Mouse (Mus musculus) liver, embryonic 14.5 days (tissue): ENCODE results near the gene Dll3. TPM values are rescaled to one million over a fixed set of nuclear protein-coding genes. Genes with fewer than 3 reads are reported as not detected.

Experiments used
- ATAC-seq: fragments of 200-750 bp; cut with Nextera tagmentation; 2 replicates; pipeline ENCODE4 v1.8.0; 2017; ENCODE audit warnings: moderate number of reproducible peaks, mild to moderate bottlenecking, moderate library complexity; ENCODE audit not compliant: insufficient read depth
- DNase-seq, 3 experiments: peaks; one replicate each; pipeline ENCODE4 v3.0.0-alpha.2; 2012 to 2013; ENCODE audit warnings: low read depth in 3 of 3, low spot score in 3 of 3
- H3K27ac ChIP-seq: fragments of 300-500 bp; sonication (generic); 2 replicates; pipeline ENCODE4 v1.5.1; 2014; ENCODE audit warnings: moderate library complexity, mild to moderate bottlenecking, control low read depth, inconsistent platforms
- H3K27me3 ChIP-seq: fragments of 300-500 bp; sonication (generic); 2 replicates; pipeline ENCODE4 v1.6.1; 2014; ENCODE audit warnings: mild to moderate bottlenecking, low read length, moderate library complexity; ENCODE audit not compliant: control insufficient read depth, insufficient read depth
- H3K36me3 ChIP-seq: fragments of 300-500 bp; sonication (generic); replicated peaks from 2 replicates; pipeline ENCODE4 v1.6.1; 2014; ENCODE audit warnings: low read depth; ENCODE audit not compliant: control insufficient read depth, insufficient read depth
- H3K4me1 ChIP-seq, 2 experiments: fragments of 200-500 bp in 1 of 2; fragments of 300-500 bp in 1 of 2; sonication (generic) in 1 of 2; replicated peaks; 2 replicates each; pipeline ENCODE4 v1.6.1; 2012 to 2014; ENCODE audit warnings: antibody characterized with exemption in 1 of 2, inconsistent platforms in 1 of 2, low read length in 1 of 2; ENCODE audit not compliant: control insufficient read depth in 2 of 2, insufficient read depth in 2 of 2
- H3K4me2 ChIP-seq: fragments of 300-500 bp; sonication (generic); 2 replicates; pipeline ENCODE4 v1.6.1; 2014; ENCODE audit warnings: low read depth, mild to moderate bottlenecking, control low read depth, moderate library complexity
- H3K4me3 ChIP-seq, 2 experiments: fragments of 200-500 bp in 1 of 2; fragments of 300-500 bp in 1 of 2; sonication (generic) in 1 of 2; 2 replicates each; pipeline ENCODE4 v1.5.1; 2012 to 2014; ENCODE audit warnings: low read depth in 2 of 2, low read length in 2 of 2, mild to moderate bottlenecking in 2 of 2, control low read depth in 1 of 2, inconsistent platforms in 1 of 2, moderate library complexity in 1 of 2; ENCODE audit not compliant: insufficient read depth in 1 of 2
- H3K9ac ChIP-seq: fragments of 300-500 bp; sonication (generic); replicated peaks from 2 replicates; pipeline ENCODE4 v1.6.1; 2014; ENCODE audit warnings: mild to moderate bottlenecking, control low read depth, moderate library complexity
- H3K9me3 ChIP-seq: fragments of 300-500 bp; sonication (generic); 2 replicates; pipeline ENCODE4 v1.6.1; 2016; ENCODE audit warnings: low read length, mixed read lengths; ENCODE audit not compliant: control insufficient read depth
- CTCF ChIP-seq: IDR thresholded peaks from 2 replicates; pipeline ENCODE4 v1.5.1; 2016; ENCODE audit warnings: antibody characterized with exemption, low read depth, control low read depth
- EP300 ChIP-seq: IDR thresholded peaks from 2 replicates; pipeline ENCODE4 v1.6.1; 2016; ENCODE audit warnings: antibody characterized with exemption, low read depth
- WGBS: fragments of 180-500 bp; shearing (Covaris S2); extraction: QIAGEN DNeasy Blood & Tissue Kit; methylation state at CpG from one replicate; pipeline ENCODE4 v1.1.7; 2014; ENCODE audit not compliant: insufficient replicate concordance; 5-methylcytosine and 5-hydroxymethylcytosine counted together
- polyA plus RNA-seq, 2 experiments: library from polyadenylated mRNA; depleted of rRNA in 1 of 2; stranded (reverse) in 1 of 2; unstranded in 1 of 2; fragments of >200 nt; fragmentation: Nextera tagmentation in 1 of 2; extraction: Ambion mirVana in 1 of 2; gene quantifications; 2 replicates each; pipeline versions ENCODE4 v1.2.1 to v1.2.3; 2012 to 2014

Dll3 gene
- polyA plus RNA-seq, 2 experiments, result 0.03 TPM; not detected in 1

DNA sequence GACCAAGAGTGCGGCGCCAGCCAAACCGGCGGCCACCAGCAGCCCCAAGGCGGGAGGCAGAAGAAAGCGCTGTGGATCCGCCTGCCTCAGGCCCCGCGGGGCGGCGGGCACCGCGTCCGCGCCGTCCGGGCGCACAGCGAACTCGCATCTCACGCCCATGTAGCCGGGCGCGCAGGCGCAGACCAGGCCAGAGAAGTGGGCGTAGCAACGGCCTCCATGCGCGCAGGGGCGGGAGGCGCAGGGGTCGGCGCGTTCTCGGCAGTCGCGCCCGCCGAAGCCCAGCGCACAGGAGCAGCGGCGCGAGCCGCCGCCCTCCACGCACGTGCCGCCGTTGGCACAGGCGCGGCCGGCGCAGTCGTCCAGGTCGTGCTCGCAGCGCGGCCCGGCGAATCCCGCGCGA is 7.6 kb downstream of the Dll3 start:
- H3K4me2 ChIP-seq, result peak overlapping the region; percentile 57
- H3K36me3 ChIP-seq, result no peaks in the 10 kb centered on the region
- no peak overlapping the region for H3K27ac ChIP-seq
- peak; percentile 52; the same call in 1 of the 2 replicates for ATAC-seq
- TF ChIP-seq CTCF (no peak), EP300 (no peak)
- H3K9ac ChIP-seq, result no peak overlapping the region
- WGBS, result 11% methylated on average over 56 of the region's 63 CpGs
- DNase-seq, result peak in 1 of 3 experiments; percentile 30
- no peaks in the 10 kb centered on the region for H3K9me3 ChIP-seq
- H3K27me3 ChIP-seq, result peaks cover 63% of the 10 kb centered on the region
- no peaks in the 10 kb centered on the region; a peak in 1 of 4 replicates for H3K4me1 ChIP-seq
- H3K4me3 ChIP-seq, result peak overlapping the region; percentile 5 to 32; a peak in 3 of 4 replicates

DNA sequence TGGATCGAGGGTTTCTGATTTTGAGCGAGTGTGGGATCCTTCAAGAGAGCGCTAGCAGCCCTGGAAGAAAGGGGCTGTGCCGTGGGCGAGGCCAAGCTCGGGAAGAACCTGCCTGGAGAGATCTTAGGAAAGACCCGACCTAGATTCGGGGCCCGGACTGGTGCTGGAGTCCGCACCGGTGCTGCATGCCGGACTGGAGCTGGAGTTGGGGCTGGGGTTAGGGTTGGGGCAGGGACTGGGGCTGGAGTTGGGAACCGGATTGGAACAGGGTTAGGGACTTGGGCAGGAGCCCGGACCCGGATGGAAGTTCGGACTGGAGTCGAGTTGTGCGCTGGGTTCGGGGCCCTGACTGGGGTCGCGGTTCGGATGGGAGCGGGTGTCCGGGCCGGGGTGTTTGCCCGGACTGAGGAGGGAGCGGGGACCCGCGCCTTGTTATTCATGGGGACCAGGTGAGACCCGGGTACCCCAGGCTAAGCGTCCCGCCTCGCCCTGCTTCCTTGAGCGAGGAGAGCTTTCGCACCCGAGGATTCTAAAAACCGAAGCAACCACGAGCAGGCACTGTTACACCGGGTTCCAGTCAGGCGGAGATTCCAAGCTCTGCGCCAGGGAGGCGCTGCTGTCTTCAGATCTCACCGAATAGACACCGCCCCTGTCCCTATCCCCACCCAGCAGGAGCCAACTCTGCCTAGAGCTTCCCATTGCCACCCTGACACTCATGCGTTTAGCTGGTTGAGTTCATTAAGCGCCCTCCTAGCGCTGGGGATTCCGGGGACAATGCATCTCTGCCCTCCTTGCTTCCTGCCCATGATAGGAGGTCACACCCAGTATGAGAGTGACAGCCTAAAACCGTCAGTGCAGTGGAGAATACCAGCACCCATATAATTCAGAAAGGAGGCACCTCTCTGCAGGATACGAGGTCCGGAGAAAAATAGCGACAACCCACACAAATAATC is 11.1 kb downstream of the Dll3 start, which contains the start of gene Selenov:
Gene Selenov, minus strand, starts transcription at position 549 of the 953 bp plus-strand sequence.
- H3K4me2 ChIP-seq, result no peak within 1 kb of the TSS
- peaks cover 60% of the 10 kb centered on the region for H3K27me3 ChIP-seq
- H3K9ac ChIP-seq, result no peak within 1 kb of the TSS
- 2% methylated on average over 52 of the region's 52 CpGs for WGBS
- no peak within 1 kb of the TSS for H3K27ac ChIP-seq
- ATAC-seq (no peak), DNase-seq (no peak)
- no peak within 1 kb of the TSS for H3K4me3 ChIP-seq
- no peaks in the 10 kb centered on the region for H3K9me3 ChIP-seq
- no peaks in the 10 kb centered on the region for H3K36me3 ChIP-seq
- no peaks in the 10 kb centered on the region; a peak in 1 of 4 replicates for H3K4me1 ChIP-seq
- TF ChIP-seq EP300, result no peak
- TF ChIP-seq CTCF, result no peak

GRCm38 (mm10) chr7:28290165-28290564 is 11.9 kb downstream of the Dll3 start:
- Histone ChIP-seq H3K27me3 (peaks cover 57% of the 10 kb centered on the region), H3K9ac (no peak overlapping the region), H3K36me3 (no peaks in the 10 kb centered on the region), H3K9me3 (no peaks in the 10 kb centered on the region), H3K4me2 (no peak overlapping the region), H3K4me3 (no peak overlapping the region), H3K27ac (no peak overlapping the region), H3K4me1 (no peaks in the 10 kb centered on the region; a peak in 1 of 4 replicates)
- DNase-seq, result no peak
- ATAC-seq, result no peak
- 5% methylated on average over 18 of the region's 18 CpGs for WGBS
- TF ChIP-seq CTCF, result 0 out of 2 replicates have a peak, but pooled peaks have one; percentile 13
- TF ChIP-seq EP300, result no peak

DNA sequence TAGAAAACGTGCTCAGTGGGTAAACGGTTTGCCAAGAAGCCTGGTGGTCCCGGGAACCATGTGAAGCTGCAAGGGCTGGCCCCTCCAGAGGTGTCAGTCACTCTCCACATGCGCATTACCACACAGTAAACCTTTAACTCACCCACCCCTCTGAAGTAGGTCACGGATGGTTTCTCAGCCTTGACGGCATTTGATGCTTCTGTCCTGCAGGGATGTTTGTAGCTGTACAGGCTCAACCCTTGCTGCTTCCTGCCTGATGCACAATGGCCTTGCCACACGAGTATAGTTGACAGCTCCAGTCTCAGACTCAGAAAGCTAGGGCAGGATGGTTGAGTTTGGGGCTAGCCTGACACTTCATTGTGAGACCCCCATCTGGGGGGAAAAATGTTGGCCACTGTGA is 21.4 kb downstream of the Dll3 start:
- peaks cover 2 to 3% of the 10 kb centered on the region in 2 experiments; a peak in 3 of 4 replicates for H3K4me1 ChIP-seq
- no peak overlapping the region for H3K4me3 ChIP-seq
- H3K4me2 ChIP-seq, result no peak overlapping the region
- H3K9ac ChIP-seq, result no peak overlapping the region
- H3K27ac ChIP-seq, result no peak overlapping the region
- H3K27me3 ChIP-seq, result no peaks in the 10 kb centered on the region
- no peaks in the 10 kb centered on the region for H3K36me3 ChIP-seq
- H3K9me3 ChIP-seq, result no peaks in the 10 kb centered on the region
- no peak for TF ChIP-seq CTCF
- TF ChIP-seq EP300, result no peak
- WGBS, result 58% methylated on average over 7 of the region's 7 CpGs
- DNase-seq (no peak), ATAC-seq (no peak)

DNA sequence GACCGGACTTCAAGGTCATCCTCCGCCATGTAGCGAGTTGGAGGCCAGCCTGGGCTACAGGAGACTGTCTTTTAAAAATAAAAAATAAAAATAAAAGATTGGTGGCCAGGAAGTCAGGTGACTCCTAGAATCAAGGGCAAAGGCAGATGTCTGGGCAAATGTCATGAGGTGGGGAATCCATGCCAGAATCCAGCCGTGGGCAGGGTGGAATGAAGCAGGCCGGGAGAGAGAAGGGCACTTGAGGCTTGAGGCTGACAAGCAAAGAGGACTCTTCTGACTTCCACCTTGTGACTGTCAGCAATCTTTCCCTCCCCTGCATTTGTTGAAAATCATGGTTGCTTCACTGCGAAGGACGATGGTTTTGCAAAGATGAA is 23.8 kb downstream of the Dll3 start:
- Histone ChIP-seq H3K9me3 (no peaks in the 10 kb centered on the region), H3K9ac (peak overlapping the region; percentile 76), H3K4me3 (peak overlapping the region; percentile 68 to 72), H3K4me1 (peaks cover 2 to 3% of the 10 kb centered on the region in 2 experiments; a peak in 3 of 4 replicates), H3K27me3 (no peaks in the 10 kb centered on the region), H3K4me2 (peak overlapping the region; percentile 87), H3K36me3 (no peaks in the 10 kb centered on the region), H3K27ac (no peak overlapping the region)
- no peak for ATAC-seq
- 82% methylated on average over 7 of the region's 7 CpGs for WGBS
- DNase-seq, result no peak
- TF ChIP-seq EP300 (no peak), CTCF (no peak)
